Mouse (Mus musculus) myocyte (in vitro differentiated cells): ENCODE data around the gene Lgalsl. TPM values are rescaled to one million over a fixed set of nuclear protein-coding genes. Genes with fewer than 3 reads are reported as not detected.

Experiments
- H3K27me3 ChIP-seq: one replicate; pipeline ENCODE4 v1.6.1; 2011; ENCODE audit not compliant: control insufficient read depth, insufficient read depth, insufficient read length
- H3K36me3 ChIP-seq: one replicate; pipeline ENCODE4 v1.6.1; 2011; ENCODE audit not compliant: control insufficient read depth, insufficient read depth
- H3K4me2 ChIP-seq: one replicate; pipeline ENCODE4 v1.6.1; 2011; ENCODE audit warnings: low read depth, control low read depth
- H3K4me3 ChIP-seq: one replicate; pipeline ENCODE4 v1.5.1; 2011; ENCODE audit warnings: mild to moderate bottlenecking, control low read depth, moderate library complexity
- H3K79me2 ChIP-seq: one replicate; pipeline ENCODE4 v1.6.1; 2011; ENCODE audit not compliant: control insufficient read depth, insufficient read depth
- H3ac ChIP-seq: one replicate; pipeline ENCODE4 v1.6.1; 2011; ENCODE audit not compliant: control insufficient read depth, insufficient read length
- CEBPB ChIP-seq: IDR thresholded peaks from 2 replicates; pipeline ENCODE4 v1.6.1; 2011; ENCODE audit warnings: mild to moderate bottlenecking, moderate library complexity; ENCODE audit not compliant: poor library complexity, insufficient read depth, severe bottlenecking
- E2F4 ChIP-seq: IDR thresholded peaks from one replicate; pipeline ENCODE4 v1.6.1; 2011; ENCODE audit warnings: mild to moderate bottlenecking, control low read depth, moderate library complexity; ENCODE audit not compliant: insufficient read depth
- MAX ChIP-seq: IDR thresholded peaks from one replicate; pipeline ENCODE4 v1.6.1; 2011; ENCODE audit warnings: low read depth, mild to moderate bottlenecking, control low read depth
- MYOD1 ChIP-seq, 3 experiments: IDR thresholded peaks; one replicate each; pipeline ENCODE4 v1.6.1; 2011; ENCODE audit warnings: control low read depth in 2 of 3, low read depth in 2 of 3, mild to moderate bottlenecking in 2 of 3, moderate library complexity in 1 of 3; ENCODE audit not compliant: insufficient read length in 2 of 3, control insufficient read depth in 1 of 3
- MYOG ChIP-seq, 3 experiments: IDR thresholded peaks; one replicate each; pipeline ENCODE4 v1.6.1; 2011; ENCODE audit warnings: control low read depth in 2 of 3, low read depth in 2 of 3, mild to moderate bottlenecking in 2 of 3; ENCODE audit not compliant: insufficient read length in 2 of 3, control insufficient read depth in 1 of 3, insufficient read depth in 1 of 3
- POLR2A ChIP-seq: IDR thresholded peaks from one replicate; pipeline ENCODE4 v1.6.1; 2011; ENCODE audit warnings: low read depth, mild to moderate bottlenecking, control low read depth, moderate library complexity; ENCODE audit not compliant: insufficient read length
- POLR2AphosphoS2 ChIP-seq: IDR thresholded peaks from one replicate; pipeline ENCODE4 v1.6.1; 2011; ENCODE audit warnings: low read depth, control low read depth; ENCODE audit not compliant: insufficient read length
- REST ChIP-seq: IDR thresholded peaks from one replicate; pipeline ENCODE4 v1.6.1; 2011; ENCODE audit warnings: mild to moderate bottlenecking, control low read depth, moderate library complexity; ENCODE audit not compliant: insufficient read depth, insufficient read length
- SRF ChIP-seq: IDR thresholded peaks from one replicate; pipeline ENCODE4 v1.6.1; 2011; ENCODE audit warnings: low read depth; ENCODE audit not compliant: control insufficient read depth, insufficient read length
- TCF12 ChIP-seq: IDR thresholded peaks from one replicate; pipeline ENCODE4 v1.6.1; 2011; ENCODE audit warnings: mild to moderate bottlenecking, control low read depth; ENCODE audit not compliant: poor library complexity, insufficient read depth, severe bottlenecking
- TCF3 ChIP-seq: IDR thresholded peaks from one replicate; pipeline ENCODE4 v1.6.1; 2011; ENCODE audit warnings: low read depth, control low read depth; ENCODE audit not compliant: insufficient read length
- USF1 ChIP-seq: IDR thresholded peaks from one replicate; pipeline ENCODE4 v1.6.1; 2011; ENCODE audit warnings: low read depth, mild to moderate bottlenecking, control low read depth, moderate library complexity
- polyA plus RNA-seq: library from polyadenylated mRNA; unstranded; fragments of >200 nt; fragmentation: generic; extraction: Trizol; gene quantifications from one replicate; pipeline ENCODE4 v1.2.1, GENCODE M21; 2012; ENCODE audit warnings: missing spikeins

Gene Lgalsl
- polyA plus RNA-seq, 1 experiment = 0.10 TPM

- Histone ChIP-seq H3K27me3 (peaks cover 19% of the 10 kb centered on the region), H3K79me2 (no peaks in the 10 kb centered on the region), H3K36me3 (no peaks in the 10 kb centered on the region), H3K4me2 (no peak overlapping the region), H3ac (no peak overlapping the region), H3K4me3 (no peak overlapping the region)
- TF ChIP-seq POLR2AphosphoS2 (no peak), E2F4 (no peak), SRF (no peak), MYOD1 (IDR thresholded peaks at IDR 0.05; ENCODE audit: control insufficient read depth in 1 of 3, insufficient read length in 2 of 3, low read depth in 2 of 3) (no peak), REST (no peak), MAX (no peak), TCF3 (no peak), TCF12 (no peak), POLR2A (no peak), USF1 (no peak), CEBPB (no peak), MYOG (IDR thresholded peaks at IDR 0.05; ENCODE audit: control insufficient read depth in 1 of 3, insufficient read depth in 1 of 3, insufficient read length in 2 of 3, low read depth in 2 of 3) (no peak)
These were observed 30.4 kb downstream of the Lgalsl start for GRCm38 (mm10) chr11:20800277-20801092.

- TF ChIP-seq CEBPB = no peak
- TF ChIP-seq REST = no peak
- no peak for TF ChIP-seq MYOD1 (IDR thresholded peaks at IDR 0.05; ENCODE audit: control insufficient read depth in 1 of 3, insufficient read length in 2 of 3, low read depth in 2 of 3)
- TF ChIP-seq POLR2AphosphoS2 = no peak
- no peak for TF ChIP-seq MAX
- TF ChIP-seq SRF = no peak
- TF ChIP-seq MYOG (IDR thresholded peaks at IDR 0.05; ENCODE audit: control insufficient read depth in 1 of 3, insufficient read depth in 1 of 3, insufficient read length in 2 of 3, low read depth in 2 of 3) = no peak
- TF ChIP-seq TCF12 = no peak
- no peak for TF ChIP-seq USF1
- no peak for TF ChIP-seq E2F4
- TF ChIP-seq POLR2A = no peak
- no peak for TF ChIP-seq TCF3
- Histone ChIP-seq H3K4me3 (no peak overlapping the region), H3K4me2 (no peak overlapping the region), H3K27me3 (peaks cover 20% of the 10 kb centered on the region), H3ac (no peak overlapping the region), H3K79me2 (no peaks in the 10 kb centered on the region), H3K36me3 (no peaks in the 10 kb centered on the region)
These were observed 33.0 kb downstream of the Lgalsl start for GRCm38 (mm10) chr11:20797841-20798240.

GRCm38 (mm10) chr11:20795466-20795865 lies 35.4 kb downstream of the Lgalsl start:
- peaks cover 21% of the 10 kb centered on the region for H3K27me3 ChIP-seq
- no peaks in the 10 kb centered on the region for H3K79me2 ChIP-seq
- H3K4me3 ChIP-seq = no peak overlapping the region
- no peak overlapping the region for H3ac ChIP-seq
- H3K4me2 ChIP-seq = no peak overlapping the region
- TF ChIP-seq TCF3 = no peak
- TF ChIP-seq MYOD1 (IDR thresholded peaks at IDR 0.05; ENCODE audit: control insufficient read depth in 1 of 3, insufficient read length in 2 of 3, low read depth in 2 of 3) = no peak
- H3K36me3 ChIP-seq = no peaks in the 10 kb centered on the region

GRCm38 (mm10) chr11:20794913-20795254 lies 36.0 kb downstream of the Lgalsl start:
- H3K4me2 ChIP-seq = no peak overlapping the region
- H3K27me3 ChIP-seq = peaks cover 17% of the 10 kb centered on the region
- TF ChIP-seq POLR2A (no peak), USF1 (no peak), REST (no peak), CEBPB (no peak), MYOD1 (IDR thresholded peaks at IDR 0.05; ENCODE audit: control insufficient read depth in 1 of 3, insufficient read length in 2 of 3, low read depth in 2 of 3) (no peak), MYOG (IDR thresholded peaks at IDR 0.05; ENCODE audit: control insufficient read depth in 1 of 3, insufficient read depth in 1 of 3, insufficient read length in 2 of 3, low read depth in 2 of 3) (no peak), TCF12 (no peak), SRF (no peak), E2F4 (no peak), MAX (no peak), POLR2AphosphoS2 (no peak), TCF3 (no peak)
- H3ac ChIP-seq = no peak overlapping the region
- no peak overlapping the region for H3K4me3 ChIP-seq
- no peaks in the 10 kb centered on the region for H3K36me3 ChIP-seq
- H3K79me2 ChIP-seq = no peaks in the 10 kb centered on the region

- Histone ChIP-seq H3K27me3 (peaks cover 17% of the 10 kb centered on the region), H3K36me3 (no peaks in the 10 kb centered on the region), H3K4me3 (no peak overlapping the region), H3K79me2 (no peaks in the 10 kb centered on the region), H3K4me2 (no peak overlapping the region), H3ac (no peak overlapping the region)
- TF ChIP-seq REST (no peak), SRF (no peak), POLR2A (no peak), CEBPB (no peak), MYOG (IDR thresholded peaks at IDR 0.05; ENCODE audit: control insufficient read depth in 1 of 3, insufficient read depth in 1 of 3, insufficient read length in 2 of 3, low read depth in 2 of 3) (no peak), TCF3 (no peak)
These were observed 36.5 kb downstream of the Lgalsl start for GRCm38 (mm10) chr11:20794196-20794912.
